26 mouse cellular contexts compared by ENCODE assay signal in the genomic region with DNA sequence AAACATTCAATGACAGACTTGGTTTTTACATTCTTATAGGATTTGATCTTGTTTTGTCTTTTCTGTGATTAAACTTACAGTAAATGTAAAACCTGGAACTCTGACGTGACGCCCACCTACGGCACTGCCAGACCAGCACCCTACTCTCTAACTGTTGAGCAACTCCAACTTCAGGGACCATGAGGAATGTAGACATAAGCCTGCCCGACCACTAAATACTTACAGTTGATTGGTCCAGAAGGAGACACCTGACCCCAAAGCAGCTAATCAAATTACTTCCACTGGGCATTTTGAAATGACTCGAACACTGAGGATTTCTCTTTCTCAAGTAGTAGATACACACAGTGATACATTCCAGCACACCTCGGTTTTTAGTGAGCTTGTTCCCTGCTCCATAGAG.
DNase-seq lines count a peak whose midpoint lies in the region; ATAC-seq and TF ChIP-seq lines count a peak whose summit lies in the region.
"Had no signal": no experiment of that assay in that cellular context is flagged by ENCODE, and none has a peak within 500 bp of the region (broad histone marks: within the 10 kb centered on the region; RNA-seq: fewer than 3 reads in every experiment).

No protein-coding gene starts in this region.

- no peaks in the 10 kb centered on the region for H3K4me1 ChIP-seq in embryonic fibroblast, embryonic 13.5 days (ENCODE audit: control insufficient read depth, insufficient read depth, low read length)
- H3K4me1 ChIP-seq in kidney, embryonic 14.5 days (ENCODE audit: control insufficient read depth, insufficient read depth, low read length) = no peaks in the 10 kb centered on the region
- peaks cover under 1% of the 10 kb centered on the region; the same call in 1 of the 2 replicates for H3K4me1 ChIP-seq in limb, embryonic 10.5 days
- H3K4me1 ChIP-seq: embryonic facial prominence, embryonic 12.5 days; embryonic facial prominence, embryonic 15.5 days; forebrain, embryonic 15.5 days had no signal

- H3K36me3 ChIP-seq in C2C12 (ENCODE audit: control insufficient read depth, insufficient read depth) = no peaks in the 10 kb centered on the region
- H3K36me3 ChIP-seq in kidney, embryonic 14.5 days (ENCODE audit: control insufficient read depth, insufficient read depth, low read length) = no peaks in the 10 kb centered on the region
- H3K36me3 ChIP-seq in limb, embryonic 10.5 days = no peaks in the 10 kb centered on the region
- H3K36me3 ChIP-seq: embryonic facial prominence, embryonic 12.5 days; embryonic facial prominence, embryonic 15.5 days; forebrain, embryonic 12.5 days; forebrain, embryonic 15.5 days; heart, embryonic 10.5 days; heart, embryonic 13.5 days had no signal

- no peak for TF ChIP-seq POLR2A in embryonic fibroblast, embryonic 13.5 days (IDR thresholded peaks at IDR 0.05; ENCODE audit: low read depth, low read length)

- 90% methylated on average over 6 of the region's 6 CpGs for WGBS in kidney, embryonic 14.5 days
- 88% methylated on average over 6 of the region's 6 CpGs for WGBS in limb, embryonic 10.5 days

- H3K27ac ChIP-seq in embryonic fibroblast, embryonic 13.5 days (ENCODE audit: insufficient read depth, low read length) = peak overlapping the region; percentile 82
- H3K27ac ChIP-seq in kidney, embryonic 14.5 days (ENCODE audit: low read depth, low read length) = no peak overlapping the region
- H3K27ac ChIP-seq in limb, embryonic 10.5 days = no peak overlapping the region
- H3K27ac ChIP-seq: embryonic facial prominence, embryonic 12.5 days; embryonic facial prominence, embryonic 15.5 days; forebrain, embryonic 12.5 days; forebrain, embryonic 15.5 days; heart, adult 2 months; heart, embryonic 10.5 days; heart, embryonic 13.5 days; hindbrain, embryonic 14.5 days; hindbrain, postnatal 0 days had no signal

- H3K27me3 ChIP-seq in C2C12 (ENCODE audit: control insufficient read depth, insufficient read depth, insufficient read length) = no peaks in the 10 kb centered on the region
- no peaks in the 10 kb centered on the region for H3K27me3 ChIP-seq in kidney, embryonic 14.5 days (ENCODE audit: control insufficient read depth, insufficient read depth, low read length)
- no peaks in the 10 kb centered on the region for H3K27me3 ChIP-seq in limb, embryonic 10.5 days (ENCODE audit: low read depth, poor library complexity, severe bottlenecking)
- H3K27me3 ChIP-seq: embryonic facial prominence, embryonic 12.5 days; embryonic facial prominence, embryonic 15.5 days; forebrain, embryonic 15.5 days; heart, embryonic 13.5 days had no signal

- no peaks in the 10 kb centered on the region for H3K79me2 ChIP-seq in C2C12 (ENCODE audit: control insufficient read depth, insufficient read depth)

- H3K9me3 ChIP-seq in kidney, embryonic 14.5 days (ENCODE audit: control insufficient read depth, low read length) = no peaks in the 10 kb centered on the region
- no peaks in the 10 kb centered on the region for H3K9me3 ChIP-seq in limb, embryonic 10.5 days (replicated peaks)
- H3K9me3 ChIP-seq: embryonic facial prominence, embryonic 12.5 days; embryonic facial prominence, embryonic 15.5 days; forebrain, embryonic 12.5 days; forebrain, embryonic 15.5 days; heart, embryonic 10.5 days; heart, embryonic 13.5 days had no signal

- no peak overlapping the region for H3K4me3 ChIP-seq in C2C12 (ENCODE audit: insufficient read depth, poor library complexity, severe bottlenecking)
- no peak overlapping the region for H3K4me3 ChIP-seq in embryonic fibroblast, embryonic 13.5 days (ENCODE audit: insufficient read depth, low read length)
- H3K4me3 ChIP-seq in kidney, embryonic 14.5 days (ENCODE audit: low read length) = no peak overlapping the region
- no peak overlapping the region for H3K4me3 ChIP-seq in limb, embryonic 10.5 days
- H3K4me3 ChIP-seq: embryonic facial prominence, embryonic 12.5 days; embryonic facial prominence, embryonic 15.5 days; erythroblast, embryonic 14.5 days; forebrain, embryonic 12.5 days; forebrain, embryonic 15.5 days; heart, adult 2 months; heart, embryonic 10.5 days; heart, embryonic 13.5 days had no signal

- H3K4me2 ChIP-seq in kidney, embryonic 14.5 days (replicated peaks; ENCODE audit: low read depth, low read length) = no peak overlapping the region
- H3K4me2 ChIP-seq: embryonic facial prominence, embryonic 12.5 days; embryonic facial prominence, embryonic 15.5 days; forebrain, embryonic 12.5 days; forebrain, embryonic 15.5 days; heart, embryonic 13.5 days; hindbrain, embryonic 14.5 days had no signal

- H3ac ChIP-seq in C2C12 (ENCODE audit: control insufficient read depth, insufficient read length, low read depth) = no peak overlapping the region

- DNase-seq in lung, postnatal 10 days = peak; percentile 20
- no peak for DNase-seq in lung, postnatal 4 days
- DNase-seq in limb, embryonic 10.5 days (ENCODE audit: low spot score) = no peak
- no peak for DNase-seq in thymus, postnatal 36 days
- DNase-seq: adrenal gland, adult 2 months; adrenal gland, postnatal 14 days; cerebellum, adult 11-12 months; cerebellum, adult 8-10 months; cerebellum, postnatal 14 days; gastrocnemius, postnatal 25 days; heart, adult 2 months; heart, postnatal 14 days; heart, postnatal 4 days had no signal

- no peak overlapping the region for H3K9ac ChIP-seq in kidney, embryonic 14.5 days (ENCODE audit: low read depth, low read length)
- H3K9ac ChIP-seq: embryonic facial prominence, embryonic 12.5 days; embryonic facial prominence, embryonic 15.5 days; forebrain, embryonic 12.5 days; forebrain, embryonic 15.5 days; heart, embryonic 13.5 days; hindbrain, embryonic 14.5 days had no signal

- H3K79me3 ChIP-seq in C2C12 (ENCODE audit: low read depth) = no peaks in the 10 kb centered on the region

- no peak for TF ChIP-seq CTCF in C2C12 (IDR thresholded peaks at IDR 0.05; ENCODE audit: control insufficient read depth, insufficient read depth, insufficient read length)
- no peak for TF ChIP-seq CTCF in embryonic fibroblast, embryonic 13.5 days (IDR thresholded peaks at IDR 0.05; ENCODE audit: borderline replicate concordance, insufficient read depth, low read length)

- no peak for ATAC-seq in kidney, embryonic 14.5 days (ENCODE audit: low FRiP score, low TSS enrichment)
- ATAC-seq: forebrain, embryonic 15.5 days; hindbrain, postnatal 0 days; inflammation-experienced regulatory T-cells, adult 6 months had no signal

TF ChIP-seq in C2C12, 6 proteins besides CTCF, POLR2A, EP300 and RAD21:
- TF ChIP-seq MYOD1 (IDR thresholded peaks at IDR 0.05; ENCODE audit: control insufficient read depth, insufficient read length, low read depth) = no peak
- TF ChIP-seq USF1 (IDR thresholded peaks at IDR 0.05; ENCODE audit: low read depth) = peak; percentile 87
- TF ChIP-seq CEBPB (IDR thresholded peaks at IDR 0.05; ENCODE audit: low read depth) = peak; percentile 65
